Mouse (Mus musculus) myocyte (in vitro differentiated cells): Measurements from ENCODE around the gene Lfng.

Experiments used
- E2F4 ChIP-seq: IDR thresholded peaks from one replicate; pipeline ENCODE4 v1.6.1; 2011; ENCODE audit warnings: mild to moderate bottlenecking, control low read depth, moderate library complexity; ENCODE audit not compliant: insufficient read depth
- MAX ChIP-seq: IDR thresholded peaks from one replicate; pipeline ENCODE4 v1.6.1; 2011; ENCODE audit warnings: low read depth, mild to moderate bottlenecking, control low read depth
- POLR2A ChIP-seq: IDR thresholded peaks from one replicate; pipeline ENCODE4 v1.6.1; 2011; ENCODE audit warnings: low read depth, mild to moderate bottlenecking, control low read depth, moderate library complexity; ENCODE audit not compliant: insufficient read length
- POLR2AphosphoS2 ChIP-seq: IDR thresholded peaks from one replicate; pipeline ENCODE4 v1.6.1; 2011; ENCODE audit warnings: low read depth, control low read depth; ENCODE audit not compliant: insufficient read length
- REST ChIP-seq: IDR thresholded peaks from one replicate; pipeline ENCODE4 v1.6.1; 2011; ENCODE audit warnings: mild to moderate bottlenecking, control low read depth, moderate library complexity; ENCODE audit not compliant: insufficient read depth, insufficient read length
- TCF12 ChIP-seq: IDR thresholded peaks from one replicate; pipeline ENCODE4 v1.6.1; 2011; ENCODE audit warnings: mild to moderate bottlenecking, control low read depth; ENCODE audit not compliant: poor library complexity, insufficient read depth, severe bottlenecking
- USF1 ChIP-seq: IDR thresholded peaks from one replicate; pipeline ENCODE4 v1.6.1; 2011; ENCODE audit warnings: low read depth, mild to moderate bottlenecking, control low read depth, moderate library complexity

DNA sequence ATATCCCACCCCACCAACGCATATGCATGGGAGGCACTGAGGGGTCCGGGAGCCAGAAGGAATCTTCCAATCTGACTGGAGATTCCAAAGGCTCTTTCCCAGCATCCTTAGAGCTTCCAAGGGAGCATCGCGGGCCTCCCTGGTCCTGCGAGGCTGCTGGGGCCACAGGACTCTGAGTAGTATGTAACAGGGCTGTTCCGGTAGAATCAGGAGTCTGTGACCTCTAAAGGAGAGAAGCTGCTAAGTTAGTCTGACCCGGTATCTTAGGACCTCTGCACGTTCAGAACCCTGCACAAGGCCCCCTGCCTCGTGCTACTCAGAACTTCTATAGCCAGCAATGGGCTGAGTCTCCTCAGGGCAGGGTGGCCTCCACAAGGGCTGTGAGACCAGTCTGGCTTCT is 27.9 kb upstream of the Lfng start:
- TF ChIP-seq MAX (no peak), POLR2A (no peak), POLR2AphosphoS2 (no peak), REST (no peak), USF1 (no peak), E2F4 (no peak), TCF12 (no peak)
